Mouse (Mus musculus): ENCODE results near the gene F9.
"Not testable (repeated sequence)": the region's sequence is repeated elsewhere in the genome, so short reads cannot be mapped to it uniquely, and the experiment has no call there.

F9 gene

GRCm38 (mm10) chrX:59999221-60000083 lies at the start of gene F9:
Gene F9, plus strand, starts transcription at chrX:59999464.
- no peak for DNase-seq (ENCODE audit: low read depth, low spot score)

GRCm38 (mm10) chrX:59969767-59970166 lies 29.5 kb upstream of the F9 start:
- not testable (repeated sequence) for DNase-seq (ENCODE audit: low read depth, low spot score)

- no peak for DNase-seq (ENCODE audit: low read depth, low spot score)
These were observed 800 bp downstream of the F9 start for GRCm38 (mm10) chrX:60000084-60000443.

- no peak for DNase-seq (ENCODE audit: low read depth, low spot score)
These were observed 2.2 kb downstream of the F9 start for GRCm38 (mm10) chrX:60001461-60001860.

GRCm38 (mm10) chrX:60013084-60013676 lies 13.9 kb downstream of the F9 start:
- peak; percentile 50 for DNase-seq (ENCODE audit: low read depth, low spot score)

GRCm38 (mm10) chrX:60014588-60014987 lies 15.3 kb downstream of the F9 start:
- no peak for DNase-seq (ENCODE audit: low read depth, low spot score)

GRCm38 (mm10) chrX:60021007-60021406 lies 21.7 kb downstream of the F9 start:
- DNase-seq (ENCODE audit: low read depth, low spot score), result no peak

- no peak for DNase-seq (ENCODE audit: low read depth, low spot score)
These were observed 22.3 kb downstream of the F9 start for GRCm38 (mm10) chrX:60021595-60021994.

- peak; percentile 26 for DNase-seq (ENCODE audit: low read depth, low spot score)
These were observed 27.4 kb downstream of the F9 start for GRCm38 (mm10) chrX:60026654-60027053.

- DNase-seq (ENCODE audit: low read depth, low spot score), result no peak
These were observed 55.5 kb downstream of the F9 start for GRCm38 (mm10) chrX:60054745-60055144.

- DNase-seq (ENCODE audit: low read depth, low spot score), result no peak
These were observed 55.9 kb downstream of the F9 start for GRCm38 (mm10) chrX:60055185-60055584.

GRCm38 (mm10) chrX:60075359-60075758 lies 76.1 kb downstream of the F9 start:
- DNase-seq (ENCODE audit: low read depth, low spot score), result no peak
